Mouse (Mus musculus): ENCODE results near the gene Pdxk.

GRCm38 (mm10) chr10:78458348-78459111, 6.2 kb downstream of the Pdxk start:
- TF ChIP-seq CTCF (IDR thresholded peaks at IDR 0.05; ENCODE audit: low read depth) (no peak), EP300 (optimal IDR thresholded peaks at IDR 0.05) (no peak)
